Mouse (Mus musculus) ES-E14 (cell line): ENCODE measurements around the gene Lmf1.

ENCODE experiments used
- CHD2 ChIP-seq: IDR thresholded peaks from 2 replicates; pipeline ENCODE4 v1.6.1; 2014; ENCODE audit warnings: mild to moderate bottlenecking, low read depth, low read length, inconsistent platforms
- MAFK ChIP-seq: IDR thresholded peaks from 2 replicates; pipeline ENCODE4 v1.6.1; 2014; ENCODE audit warnings: mild to moderate bottlenecking, low read depth, low read length, inconsistent platforms; ENCODE audit not compliant: insufficient read depth
- ZC3H11A ChIP-seq: IDR thresholded peaks from 2 replicates; pipeline ENCODE4 v1.6.1; 2012; ENCODE audit warnings: low read depth, mild to moderate bottlenecking, inconsistent platforms, low read length, borderline replicate concordance
- ZNF384 ChIP-seq: IDR thresholded peaks from 2 replicates; pipeline ENCODE4 v1.6.1; 2012; ENCODE audit warnings: low read depth, low read length, inconsistent platforms

DNA sequence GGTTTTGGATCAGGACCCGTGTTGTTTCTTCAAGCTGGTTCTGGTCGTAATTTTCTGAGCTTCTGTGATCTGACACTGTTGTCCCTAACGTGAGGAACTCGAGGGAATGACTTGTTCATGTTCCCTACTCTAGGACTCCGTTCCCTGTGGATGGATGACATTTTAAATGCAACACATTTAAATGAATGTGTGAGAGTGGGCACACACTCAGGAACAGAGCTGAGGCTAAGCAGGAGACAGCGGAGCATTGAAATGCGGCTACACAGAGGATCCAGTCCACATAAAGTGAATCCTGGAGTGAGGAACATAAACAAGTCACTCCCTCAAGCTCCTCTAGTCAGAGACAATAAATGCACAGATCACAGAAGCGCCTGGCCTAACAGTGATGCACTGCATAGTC, 73.4 kb downstream of the Lmf1 start:
- TF ChIP-seq MAFK (no peak), ZC3H11A (no peak), ZNF384 (no peak), CHD2 (no peak)
